Mouse (Mus musculus) monocyte, adult 5-6 weeks (primary cell): ENCODE measurements around the gene Hdac5. TPM values are rescaled to one million over a fixed set of nuclear protein-coding genes. Genes with fewer than 3 reads are reported as not detected.

Experiments
- ATAC-seq: fragments of 153-309, 156-312 bp; replicated peaks from 2 replicates; pipeline ENCODE4 v1.8.0; 2017; ENCODE audit warnings: mild to moderate bottlenecking; ENCODE audit not compliant: low TSS enrichment, insufficient number of reproducible peaks, severe bottlenecking, poor library complexity, low FRiP score
- total RNA-seq: library from RNA; stranded (forward); fragments of 200-1000, 200-491, 200-594 nt; gene quantifications from 3 replicates; pipeline ENCODE4 v1.2.3, GENCODE M21; 2017

Hdac5 gene
- total RNA-seq, 1 experiment from 2014 or later = 46.5 TPM

GRCm38 (mm10) chr11:102147213-102147989, 82.6 kb downstream of the Hdac5 start:
- ATAC-seq = no peak

DNA sequence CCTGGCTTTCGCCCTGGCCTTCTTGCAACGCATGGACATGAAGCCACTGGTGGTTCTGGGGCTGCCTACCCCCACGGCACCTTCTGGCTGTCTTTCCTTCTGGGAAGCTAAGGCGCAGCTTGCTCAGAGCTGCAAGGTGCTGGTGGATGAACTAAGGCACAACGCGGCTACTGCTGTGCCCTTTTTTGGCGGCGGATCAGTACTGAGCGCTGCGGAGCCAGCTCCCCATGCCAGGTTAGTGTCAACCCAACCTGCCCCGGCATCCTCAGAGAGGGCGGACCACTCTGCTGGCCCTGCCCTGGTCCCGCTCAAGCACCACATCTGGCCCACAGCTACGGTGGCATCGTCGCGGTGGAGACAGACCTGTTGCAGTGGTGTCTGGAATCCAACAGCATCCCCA, 83.4 kb downstream of the Hdac5 start:
- no peak for ATAC-seq

DNA sequence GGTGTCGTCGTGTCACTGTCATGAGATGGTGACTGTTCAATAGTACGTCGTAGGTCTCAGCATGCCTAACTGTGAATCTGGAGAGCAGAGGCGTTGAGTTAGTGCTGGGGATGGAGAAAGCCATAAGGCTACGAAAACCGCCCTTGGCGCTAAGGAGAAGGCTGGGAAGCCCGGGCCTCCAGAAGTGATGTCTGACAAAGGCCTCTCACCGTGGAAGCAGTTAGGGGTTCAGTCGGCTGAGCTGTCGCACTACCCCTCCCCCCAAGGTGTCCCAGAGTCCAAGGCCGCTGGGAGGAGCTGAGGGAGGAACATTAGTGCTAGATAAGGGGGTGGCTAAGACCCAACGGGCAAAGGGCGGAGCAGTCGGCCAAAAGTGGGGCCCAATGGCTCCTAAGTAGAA, 84.0 kb downstream of the Hdac5 start:
- no peak for ATAC-seq

DNA sequence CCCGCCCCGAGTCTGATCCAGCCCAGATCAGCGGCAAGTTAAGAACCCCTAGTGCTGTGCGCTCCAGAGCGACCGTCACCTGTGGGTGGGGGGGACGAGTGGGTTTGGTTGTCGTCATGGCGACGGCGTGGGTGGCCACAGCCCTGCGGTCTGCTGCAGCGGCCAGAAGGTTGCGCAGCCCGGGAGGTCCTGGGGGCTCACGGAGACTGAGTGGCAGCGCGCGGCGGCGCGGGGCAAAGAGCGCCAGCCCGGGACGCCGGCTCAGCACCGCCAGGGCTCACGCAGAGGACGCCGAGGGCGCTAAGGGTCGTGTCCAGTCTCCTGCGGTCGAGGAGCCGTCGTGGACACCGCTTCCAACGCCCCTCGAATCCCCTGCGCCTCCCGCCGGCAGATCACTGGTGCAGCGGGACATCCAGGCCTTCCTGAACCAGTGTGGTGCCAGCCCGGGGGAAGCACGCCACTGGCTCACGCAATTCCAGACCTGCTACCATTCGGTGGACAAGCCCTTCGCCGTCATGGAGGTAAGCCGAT, 84.4 kb downstream of the Hdac5 start, which contains the start of gene Nags:
Gene Nags, plus strand, starts transcription at position 43 of the 531 bp plus-strand sequence.
- ATAC-seq = no peak

- ATAC-seq = no peak
These were observed 85.0 kb downstream of the Hdac5 start for GRCm38 (mm10) chr11:102144957-102145470.

Other genes starting within 250 kb of the Hdac5 start
- 2.4 TPM in 1 of 3 replicates, not detected in the others for gene Cfap97d1, start 245.9 kb downstream of the Hdac5 start, total RNA-seq
- gene Dusp3, start 243.2 kb downstream of the Hdac5 start, total RNA-seq = 32.4 to 36.2 TPM (median 35.3 TPM) in 3 replicates
- not detected in 3 replicates for gene Mpp3, start 201.7 kb downstream of the Hdac5 start, total RNA-seq
- 2.0 to 8.0 TPM (median 3.3 TPM) in 3 replicates for gene Cd300lg, start 188.7 kb downstream of the Hdac5 start, total RNA-seq
- not detected in 3 replicates for gene Mpp2, start 141.7 kb downstream of the Hdac5 start, total RNA-seq
- not detected in 3 replicates for gene Ppy, start 128.8 kb downstream of the Hdac5 start, total RNA-seq
- gene Pyy, start 122.3 kb downstream of the Hdac5 start, total RNA-seq = not detected in 3 replicates
- gene Nags, start 84.7 kb downstream of the Hdac5 start, total RNA-seq = not detected in 3 replicates
- 3.1 to 9.5 TPM (median 5.5 TPM) in 3 replicates for gene Tmem101, start 73.8 kb downstream of the Hdac5 start, total RNA-seq
- gene Lsm12, start 44.9 kb downstream of the Hdac5 start, total RNA-seq = 26.7 to 93.0 TPM (median 26.9 TPM) in 3 replicates
- gene G6pc3, start 40.5 kb downstream of the Hdac5 start, total RNA-seq = 6.1 to 10.7 TPM (median 9.1 TPM) in 3 replicates
- gene BC030867, start 18.7 kb upstream of the Hdac5 start, total RNA-seq = not detected in 3 replicates
- not detected in 3 replicates for gene Asb16, start 38.6 kb upstream of the Hdac5 start, total RNA-seq
- 25.7 to 34.3 TPM (median 26.5 TPM) in 3 replicates for gene Tmub2, start 54.8 kb upstream of the Hdac5 start, total RNA-seq
- 29.9 to 43.6 TPM (median 29.9 TPM) in 3 replicates for gene Atxn7l3, start 66.5 kb upstream of the Hdac5 start, total RNA-seq
- gene Ubtf, start 89.6 kb upstream of the Hdac5 start, total RNA-seq = 160 to 166 TPM (median 161 TPM) in 3 replicates
- 2.2 to 10.4 TPM (median 8.0 TPM) in 3 replicates for gene Slc4a1, start 136.0 kb upstream of the Hdac5 start, total RNA-seq
- 4.8 TPM in 1 of 3 replicates, not detected in the others for gene Rundc3a, start 163.2 kb upstream of the Hdac5 start, total RNA-seq
- gene Slc25a39, start 177.8 kb upstream of the Hdac5 start, total RNA-seq = 20.2 to 30.1 TPM (median 25.0 TPM) in 3 replicates
- 62.3 to 97.9 TPM (median 97.8 TPM) in 3 replicates for gene Grn, start 200.1 kb upstream of the Hdac5 start, total RNA-seq
- not detected in 3 replicates for gene Fam171a2, start 217.5 kb upstream of the Hdac5 start, total RNA-seq
- 50.3 to 142 TPM (median 82.3 TPM) in 3 replicates for gene Itga2b, start 240.0 kb upstream of the Hdac5 start, total RNA-seq